Mouse (Mus musculus) cerebellum, adult 11 months (tissue): ENCODE measurements at regions not wholly inside any gene's neighbourhood (a gene's known extent, or its start where the extent isn't known, plus 50 kb on each side); places are given as distances from the start of the nearest gene placed in this dataset.
A peak's percentile ranks its signal among the peaks of the same experiment; 100 is the strongest.

Experiments used
- DNase-seq: peaks from one replicate; pipeline ENCODE4 v3.0.0; 2022

DNA sequence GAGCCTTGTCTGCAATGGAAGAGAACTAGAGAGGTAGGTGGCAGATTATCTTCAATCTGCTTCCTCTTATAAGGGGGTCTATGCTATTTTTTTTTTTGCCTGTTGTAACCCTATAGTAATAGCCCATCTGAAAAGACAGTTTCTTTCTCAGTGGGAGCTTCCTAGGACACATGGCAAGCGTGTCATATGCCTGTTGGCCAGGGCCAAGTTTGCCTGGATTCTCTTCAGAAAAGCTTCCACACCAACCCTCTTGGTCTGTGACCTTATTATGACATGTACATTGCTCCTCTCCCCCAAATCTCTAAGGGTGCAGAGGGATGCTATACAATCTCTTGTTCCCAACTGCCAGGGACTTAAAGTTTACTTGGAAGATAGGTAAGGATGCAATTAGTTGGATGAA lies 174.8 kb downstream of the Brinp2 start:
- DNase-seq: peak; percentile 3

DNA sequence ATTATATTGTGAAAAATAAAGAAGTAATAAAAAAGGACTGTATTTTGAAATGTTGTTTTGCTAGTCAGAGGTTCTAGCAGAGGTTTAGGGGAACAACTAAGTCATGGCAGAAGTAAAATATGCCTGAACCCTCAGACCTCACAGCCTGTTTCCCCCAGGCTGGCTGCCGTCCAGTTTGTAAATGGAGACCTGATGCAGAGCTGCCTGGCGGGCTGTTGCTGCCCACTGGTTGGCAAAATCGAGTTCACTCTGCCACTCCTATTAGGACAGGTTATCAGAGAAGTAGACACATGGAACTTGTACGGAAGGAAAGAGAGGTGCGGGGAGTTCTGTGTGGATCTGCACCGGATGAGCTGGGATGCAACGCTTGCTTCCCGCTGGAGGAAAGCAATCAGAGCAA lies 168.5 kb downstream of the Brinp2 start:
- DNase-seq: no peak

DNA sequence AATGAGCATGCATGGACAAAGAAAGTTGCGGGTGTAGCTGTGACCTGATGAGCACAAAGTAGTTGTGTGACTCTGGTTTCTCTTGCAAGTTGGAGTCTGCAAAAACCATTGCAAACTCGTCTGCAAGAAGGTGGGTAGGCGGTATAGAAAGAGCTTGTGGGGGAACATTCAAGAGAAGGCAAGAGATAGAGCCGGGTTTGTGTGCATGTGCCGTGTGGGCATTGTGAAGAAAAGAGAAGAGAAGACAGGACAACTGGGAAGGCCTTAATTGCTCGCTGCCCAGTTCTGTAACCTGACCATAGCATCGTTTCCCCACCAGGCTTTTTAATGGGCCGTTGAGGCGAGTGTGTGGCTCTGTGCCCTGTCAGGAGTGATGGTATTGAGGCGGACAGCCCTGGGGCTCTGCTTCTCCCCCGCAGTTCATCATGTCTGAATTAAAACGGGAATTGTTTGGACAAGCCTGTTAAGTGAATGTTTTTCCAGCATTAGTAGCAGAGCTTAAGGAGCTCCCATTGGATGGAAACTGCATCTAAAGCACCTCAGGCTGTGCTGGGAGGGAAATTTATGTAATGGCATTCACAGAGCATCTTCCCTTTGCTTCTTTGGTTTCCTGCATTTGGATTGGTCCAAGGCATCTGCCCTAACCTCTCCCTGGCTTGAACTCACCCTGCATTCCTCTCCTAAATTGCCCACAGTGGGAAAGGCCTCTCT lies 163.1 kb downstream of the Brinp2 start:
- DNase-seq: no peak

DNA sequence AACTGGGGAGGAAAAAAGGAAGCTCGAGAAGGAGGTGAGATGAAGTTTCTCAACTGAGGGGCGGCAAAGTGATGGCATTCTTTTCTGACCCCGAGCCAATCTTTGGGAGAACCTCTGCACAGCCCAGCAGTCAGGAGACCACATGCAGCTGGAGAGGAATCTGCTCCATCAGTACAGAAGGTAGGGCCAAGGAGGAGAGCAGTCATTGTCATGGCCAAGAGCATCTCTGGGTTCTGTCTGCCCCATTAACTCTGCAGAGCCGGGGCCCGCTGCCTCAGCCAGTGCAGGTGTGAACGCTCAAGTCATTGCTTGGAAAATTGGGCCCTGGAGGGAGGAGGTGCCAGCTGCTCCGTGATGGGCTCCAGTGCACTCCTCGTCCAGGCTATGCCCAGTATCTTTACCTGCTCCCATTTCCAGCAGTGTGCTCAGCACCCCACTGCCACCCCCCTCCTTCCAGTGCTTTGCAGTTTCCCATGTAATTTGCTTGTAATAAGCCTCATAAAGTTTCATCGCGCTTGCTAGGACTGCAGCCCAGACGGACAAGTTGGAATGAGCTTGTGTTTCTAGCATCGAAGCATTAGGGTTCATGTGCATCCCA lies 162.1 kb downstream of the Brinp2 start:
- no peak for DNase-seq
